Mouse (Mus musculus) left cerebral cortex, postnatal 10 days (tissue): ENCODE measurements at regions not wholly inside any gene's neighbourhood (a gene's known extent, or its start where the extent isn't known, plus 50 kb on each side); places are given as distances from the start of the nearest gene placed in this dataset.

Source experiments
- DNase-seq, 2 experiments: peaks; one replicate each; pipeline ENCODE4 v3.0.0; 2021 to 2022; ENCODE audit warnings: low spot score in 2 of 2, mixed read lengths in 1 of 2; ENCODE audit errors: extremely low spot score in 1 of 2
- intact Hi-C: fragments of 180-260 bp; cut with DNase I; formaldehyde crosslinking; loops from one replicate; pipeline ENCODE4 v1.15.1; 2025

- intact Hi-C loops, result no loop called here
- peak in 1 of 2 experiments; percentile 6 for DNase-seq
These were observed 694.1 kb upstream of the Gm21833 start for GRCm38 (mm10) chr16:82133955-82134665.

DNA sequence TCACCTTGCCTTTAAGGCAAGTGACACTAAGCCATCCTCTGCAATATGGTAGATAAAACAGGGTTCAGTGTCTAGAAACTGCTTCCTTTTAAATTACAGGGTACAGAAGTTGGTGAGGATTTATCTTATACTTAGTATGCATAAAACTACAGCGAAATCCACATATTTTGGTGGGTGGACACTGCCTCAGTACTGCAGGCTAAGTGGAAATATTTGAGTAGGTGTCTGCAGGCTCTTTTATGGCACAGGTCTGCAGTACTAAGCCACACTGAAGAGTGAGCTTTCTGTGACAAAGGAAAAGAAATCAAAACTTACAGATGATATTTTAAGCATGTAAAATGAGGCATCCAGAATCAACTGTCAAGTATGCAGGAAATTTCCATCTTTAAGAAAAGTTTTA is 692.9 kb upstream of the Gm21833 start:
- intact Hi-C loops, result no loop called here
- DNase-seq, result no peak

- no peak for DNase-seq
- intact Hi-C loops, result no loop called here
These were observed 645.4 kb upstream of the Gm21833 start for GRCm38 (mm10) chr16:82182797-82183196.

DNA sequence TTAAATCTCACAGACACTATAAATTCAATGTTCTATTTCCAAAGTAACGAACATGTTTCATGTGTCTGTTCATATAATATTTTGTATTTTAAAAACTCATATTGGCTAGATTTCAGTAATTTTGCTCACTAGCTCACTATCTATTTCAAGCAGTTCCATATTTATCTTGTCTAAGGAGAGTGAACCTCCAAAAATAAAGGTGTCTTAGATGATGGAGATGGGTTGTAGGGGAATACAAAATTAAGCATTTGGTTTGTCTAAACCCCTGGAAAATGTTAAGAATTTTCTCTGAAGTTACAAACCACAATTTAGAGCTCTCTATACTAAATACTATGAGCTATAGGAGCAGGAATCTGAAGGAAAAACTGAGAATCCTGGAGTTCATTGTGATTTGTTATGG is 595.3 kb upstream of the Gm21833 start:
- no peak for DNase-seq
- intact Hi-C loops, result no loop called here

GRCm38 (mm10) chr16:82243851-82244250 is 584.3 kb upstream of the Gm21833 start:
- no peak for DNase-seq
- intact Hi-C loops, result no loop called here
